Mouse (Mus musculus): ENCODE data around the gene Kif18b. TPM values are rescaled to one million over a fixed set of nuclear protein-coding genes. Genes with fewer than 3 reads are reported as not detected.

Gene Kif18b
- polyA plus RNA-seq, 1 experiment, result 18.4 TPM

DNA sequence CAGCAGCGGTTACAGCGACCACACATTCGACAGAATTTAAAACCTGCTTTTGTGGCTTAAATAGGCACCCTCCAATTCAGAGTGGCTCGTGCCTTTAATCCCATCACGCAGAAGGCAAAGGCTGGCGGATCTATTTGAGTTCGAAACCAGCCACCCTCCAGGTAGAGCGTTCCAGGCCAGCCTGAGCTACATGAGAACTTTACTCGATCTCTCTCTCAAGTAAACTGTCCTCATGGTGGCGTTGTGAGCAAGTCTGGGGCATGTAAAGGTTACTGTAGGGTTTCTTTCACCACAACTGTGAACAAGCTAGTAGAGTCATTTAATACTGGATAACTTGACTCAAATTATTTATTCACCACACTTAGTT lies 410 bp upstream of the Kif18b start:
- Histone ChIP-seq H3K79me2 (ENCODE audit: control insufficient read depth, insufficient read depth) (peaks cover 44% of the 10 kb centered on the region), H3ac (ENCODE audit: control insufficient read depth, insufficient read length) (peak overlapping the region; percentile 6)
- TF ChIP-seq REST (IDR thresholded peaks at IDR 0.05; ENCODE audit: insufficient read depth, insufficient read length), result no peak
- no peak for TF ChIP-seq TCF12 (IDR thresholded peaks at IDR 0.05; ENCODE audit: insufficient read depth, poor library complexity, severe bottlenecking)
- TF ChIP-seq POLR2A (IDR thresholded peaks at IDR 0.05; ENCODE audit: insufficient read length, low read depth), result no peak

DNA sequence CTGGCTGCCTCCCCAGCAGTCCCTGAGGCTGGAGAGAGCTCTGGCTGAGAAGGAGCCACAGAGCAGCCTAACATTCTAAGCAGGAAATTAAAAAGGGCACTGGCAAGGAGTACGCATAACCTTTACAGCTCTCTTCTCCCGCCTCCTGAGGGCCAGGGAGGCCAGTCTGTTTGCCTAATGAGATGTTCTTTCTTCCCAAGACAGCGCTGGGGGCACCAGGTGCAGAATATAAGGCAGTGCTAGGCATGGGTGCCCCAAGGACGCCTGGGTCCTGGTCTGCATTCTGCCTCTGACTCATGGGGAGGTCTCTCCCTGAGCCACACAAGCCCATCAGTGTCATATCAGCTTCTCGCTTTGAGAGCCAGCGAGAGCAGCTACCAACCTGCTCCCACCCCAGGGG lies 3.4 kb downstream of the Kif18b start:
- no peak overlapping the region for H3K4me2 ChIP-seq (ENCODE audit: low read depth)
- no peak overlapping the region for H3ac ChIP-seq (ENCODE audit: control insufficient read depth, insufficient read length)

More for the DNA sequence above, 410 bp upstream of the Kif18b start:
- H3K27me3 ChIP-seq (ENCODE audit: control insufficient read depth, insufficient read depth, insufficient read length), result no peaks in the 10 kb centered on the region
- peak overlapping the region; percentile 68 for H3K4me3 ChIP-seq
- H3K36me3 ChIP-seq (ENCODE audit: control insufficient read depth, insufficient read depth), result no peaks in the 10 kb centered on the region
- peak overlapping the region; percentile 73 for H3K4me2 ChIP-seq (ENCODE audit: low read depth)

DNA sequence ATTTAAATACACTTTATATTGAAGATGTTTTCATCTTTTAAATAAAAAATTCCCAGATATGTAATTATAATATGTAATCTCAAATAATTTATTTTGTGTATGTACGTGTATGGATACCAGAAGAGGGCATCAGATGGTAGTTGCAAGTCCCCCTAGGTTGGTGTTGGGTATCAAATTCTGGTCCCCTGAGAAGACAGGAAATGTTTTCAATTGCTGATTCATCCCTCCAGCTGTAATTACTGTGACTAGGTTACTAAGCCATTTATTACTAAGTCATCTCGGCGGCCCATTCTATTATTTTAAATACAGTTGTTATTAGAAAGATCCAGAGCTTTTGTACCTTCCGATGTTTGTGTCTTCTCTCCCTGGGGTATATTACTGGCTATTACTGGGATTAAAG lies 6.8 kb downstream of the Kif18b start:
- H3K27me3 ChIP-seq (ENCODE audit: control insufficient read depth, insufficient read depth, insufficient read length), result no peaks in the 10 kb centered on the region
- no peaks in the 10 kb centered on the region for H3K36me3 ChIP-seq (ENCODE audit: control insufficient read depth, insufficient read depth)
- H3K4me2 ChIP-seq (ENCODE audit: low read depth), result peak overlapping the region; percentile 71
- H3ac ChIP-seq (ENCODE audit: control insufficient read depth, insufficient read length), result no peak overlapping the region
- no peak overlapping the region for H3K4me3 ChIP-seq
- H3K79me2 ChIP-seq (ENCODE audit: control insufficient read depth, insufficient read depth), result peaks cover 75% of the 10 kb centered on the region
- TF ChIP-seq TCF12 (IDR thresholded peaks at IDR 0.05; ENCODE audit: insufficient read depth, poor library complexity, severe bottlenecking) (no peak), MAX (IDR thresholded peaks at IDR 0.05; ENCODE audit: low read depth) (no peak), MYOD1 (IDR thresholded peaks at IDR 0.05; ENCODE audit: control insufficient read depth in 1 of 3, insufficient read length in 2 of 3, low read depth in 2 of 3) (no peak)

More for the DNA sequence above, 3.4 kb downstream of the Kif18b start:
- Histone ChIP-seq H3K4me3 (no peak overlapping the region), H3K27me3 (ENCODE audit: control insufficient read depth, insufficient read depth, insufficient read length) (no peaks in the 10 kb centered on the region), H3K36me3 (ENCODE audit: control insufficient read depth, insufficient read depth) (no peaks in the 10 kb centered on the region), H3K79me2 (ENCODE audit: control insufficient read depth, insufficient read depth) (peaks cover 83% of the 10 kb centered on the region)
- TF ChIP-seq REST (IDR thresholded peaks at IDR 0.05; ENCODE audit: insufficient read depth, insufficient read length), result no peak
- no peak for TF ChIP-seq TCF3 (IDR thresholded peaks at IDR 0.05; ENCODE audit: insufficient read length, low read depth)
- TF ChIP-seq MYOG (IDR thresholded peaks at IDR 0.05; ENCODE audit: control insufficient read depth in 1 of 3, insufficient read depth in 1 of 3, insufficient read length in 2 of 3, low read depth in 2 of 3), result no peak
- TF ChIP-seq TCF12 (IDR thresholded peaks at IDR 0.05; ENCODE audit: insufficient read depth, poor library complexity, severe bottlenecking), result no peak
- no peak for TF ChIP-seq USF1 (IDR thresholded peaks at IDR 0.05; ENCODE audit: low read depth)
- no peak for TF ChIP-seq MYOD1 (IDR thresholded peaks at IDR 0.05; ENCODE audit: control insufficient read depth in 1 of 3, insufficient read length in 2 of 3, low read depth in 2 of 3)
- no peak for TF ChIP-seq SRF (IDR thresholded peaks at IDR 0.05; ENCODE audit: control insufficient read depth, insufficient read length, low read depth)
- TF ChIP-seq CEBPB (IDR thresholded peaks at IDR 0.05; ENCODE audit: insufficient read depth, poor library complexity, severe bottlenecking), result no peak
- no peak for TF ChIP-seq POLR2AphosphoS2 (IDR thresholded peaks at IDR 0.05; ENCODE audit: insufficient read length, low read depth)
- no peak for TF ChIP-seq E2F4 (IDR thresholded peaks at IDR 0.05; ENCODE audit: insufficient read depth)
- no peak for TF ChIP-seq MAX (IDR thresholded peaks at IDR 0.05; ENCODE audit: low read depth)
- TF ChIP-seq POLR2A (IDR thresholded peaks at IDR 0.05; ENCODE audit: insufficient read length, low read depth), result no peak

DNA sequence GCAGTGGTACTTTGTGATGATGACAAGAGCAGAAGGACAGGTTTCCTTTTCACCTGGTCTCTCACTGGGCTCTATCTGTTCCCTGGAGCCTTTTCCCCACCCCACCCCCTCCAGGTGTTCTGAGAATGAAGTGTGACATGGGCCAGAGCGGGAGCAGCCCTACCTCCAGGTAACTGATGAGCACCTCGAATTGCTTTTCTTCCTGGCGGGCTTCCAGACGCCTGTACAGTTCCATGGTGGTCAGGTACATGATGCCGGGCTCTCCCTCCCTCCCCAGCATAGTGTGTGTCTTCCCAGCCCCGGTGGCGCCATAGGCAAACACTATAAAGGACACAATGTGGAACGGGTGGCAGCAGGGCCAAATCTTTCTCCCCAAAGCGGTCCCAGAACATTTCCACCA lies 9.5 kb downstream of the Kif18b start:
- Histone ChIP-seq H3K4me2 (ENCODE audit: low read depth) (no peak overlapping the region), H3K4me3 (no peak overlapping the region), H3K27me3 (ENCODE audit: control insufficient read depth, insufficient read depth, insufficient read length) (no peaks in the 10 kb centered on the region), H3K79me2 (ENCODE audit: control insufficient read depth, insufficient read depth) (peaks cover 48% of the 10 kb centered on the region), H3ac (ENCODE audit: control insufficient read depth, insufficient read length) (no peak overlapping the region), H3K36me3 (ENCODE audit: control insufficient read depth, insufficient read depth) (peaks cover 4% of the 10 kb centered on the region)
- TF ChIP-seq REST (IDR thresholded peaks at IDR 0.05; ENCODE audit: insufficient read depth, insufficient read length), result no peak
- TF ChIP-seq POLR2AphosphoS2 (IDR thresholded peaks at IDR 0.05; ENCODE audit: insufficient read length, low read depth), result no peak
- no peak for TF ChIP-seq E2F4 (IDR thresholded peaks at IDR 0.05; ENCODE audit: insufficient read depth)
- TF ChIP-seq SRF (IDR thresholded peaks at IDR 0.05; ENCODE audit: control insufficient read depth, insufficient read length, low read depth), result no peak
- no peak for TF ChIP-seq TCF12 (IDR thresholded peaks at IDR 0.05; ENCODE audit: insufficient read depth, poor library complexity, severe bottlenecking)
- no peak for TF ChIP-seq TCF3 (IDR thresholded peaks at IDR 0.05; ENCODE audit: insufficient read length, low read depth)
- TF ChIP-seq MYOG (IDR thresholded peaks at IDR 0.05; ENCODE audit: control insufficient read depth in 1 of 3, insufficient read depth in 1 of 3, insufficient read length in 2 of 3, low read depth in 2 of 3), result no peak
- no peak for TF ChIP-seq MAX (IDR thresholded peaks at IDR 0.05; ENCODE audit: low read depth)
- TF ChIP-seq MYOD1 (IDR thresholded peaks at IDR 0.05; ENCODE audit: control insufficient read depth in 1 of 3, insufficient read length in 2 of 3, low read depth in 2 of 3), result no peak

DNA sequence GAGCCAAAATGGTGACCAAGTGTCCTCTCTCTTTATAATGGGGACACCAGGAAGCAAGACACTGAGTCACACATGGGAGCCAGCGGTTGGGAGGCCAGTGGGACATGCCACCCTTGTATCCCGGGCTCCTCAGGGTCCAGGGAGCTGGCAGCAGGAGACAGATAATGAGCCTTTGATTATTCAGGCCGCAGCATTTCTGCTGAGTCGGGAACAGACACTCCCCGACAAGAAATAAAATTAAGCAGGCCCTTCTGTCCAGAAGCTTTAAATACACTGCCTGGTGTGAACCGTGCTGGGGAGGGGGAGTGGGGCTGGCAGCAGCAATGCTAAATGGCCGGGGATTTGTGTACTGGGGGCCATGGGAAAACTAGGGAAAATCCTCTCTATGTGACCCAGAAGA lies 13.5 kb downstream of the Kif18b start:
- Histone ChIP-seq H3K36me3 (ENCODE audit: control insufficient read depth, insufficient read depth) (peaks cover 17% of the 10 kb centered on the region), H3K4me3 (no peak overlapping the region), H3K27me3 (ENCODE audit: control insufficient read depth, insufficient read depth, insufficient read length) (no peaks in the 10 kb centered on the region), H3K4me2 (ENCODE audit: low read depth) (no peak overlapping the region), H3ac (ENCODE audit: control insufficient read depth, insufficient read length) (no peak overlapping the region), H3K79me2 (ENCODE audit: control insufficient read depth, insufficient read depth) (peaks cover 8% of the 10 kb centered on the region)
- TF ChIP-seq REST (IDR thresholded peaks at IDR 0.05; ENCODE audit: insufficient read depth, insufficient read length), result no peak
- TF ChIP-seq MYOD1 (IDR thresholded peaks at IDR 0.05; ENCODE audit: control insufficient read depth in 1 of 3, insufficient read length in 2 of 3, low read depth in 2 of 3), result no peak
- TF ChIP-seq TCF3 (IDR thresholded peaks at IDR 0.05; ENCODE audit: insufficient read length, low read depth), result no peak
- TF ChIP-seq MYOG (IDR thresholded peaks at IDR 0.05; ENCODE audit: control insufficient read depth in 1 of 3, insufficient read depth in 1 of 3, insufficient read length in 2 of 3, low read depth in 2 of 3), result no peak
- no peak for TF ChIP-seq SRF (IDR thresholded peaks at IDR 0.05; ENCODE audit: control insufficient read depth, insufficient read length, low read depth)
- no peak for TF ChIP-seq MAX (IDR thresholded peaks at IDR 0.05; ENCODE audit: low read depth)
- no peak for TF ChIP-seq E2F4 (IDR thresholded peaks at IDR 0.05; ENCODE audit: insufficient read depth)
- no peak for TF ChIP-seq CEBPB (IDR thresholded peaks at IDR 0.05; ENCODE audit: insufficient read depth, poor library complexity, severe bottlenecking)
- no peak for TF ChIP-seq POLR2AphosphoS2 (IDR thresholded peaks at IDR 0.05; ENCODE audit: insufficient read length, low read depth)
- TF ChIP-seq TCF12 (IDR thresholded peaks at IDR 0.05; ENCODE audit: insufficient read depth, poor library complexity, severe bottlenecking), result no peak
- no peak for TF ChIP-seq USF1 (IDR thresholded peaks at IDR 0.05; ENCODE audit: low read depth)
- TF ChIP-seq POLR2A (IDR thresholded peaks at IDR 0.05; ENCODE audit: insufficient read length, low read depth), result no peak
